Mouse (Mus musculus) Patski (cell line): ENCODE results near the gene Serpina16. TPM values are rescaled to one million over a fixed set of nuclear protein-coding genes. Genes with fewer than 3 reads are reported as not detected.

ENCODE experiments used
- ATAC-seq: fragments of 100-300 bp; one replicate; pipeline ENCODE4 v1.8.0; 2021
- CTCF ChIA-PET: fragments of 350-600 bp; sonication (Branson Sonifier 250); formaldehyde crosslinking; loops from one replicate; lab custom pipeline; 2022; ENCODE audit warnings: inconsistent platforms; lab: Charles Lee
- POLR2A ChIA-PET: fragments of 350-600 bp; sonication (Branson Sonifier 250); formaldehyde crosslinking; loops from one replicate; lab custom pipeline; 2022; ENCODE audit warnings: antibody characterized with exemption, inconsistent platforms; lab: Charles Lee
- DNase-seq: peaks from one replicate; pipeline ENCODE4 v3.0.0-alpha.2; 2011; ENCODE audit warnings: low read depth, low spot score
- H3K27me3 ChIP-seq: fragments of 371-371 bp; one replicate; pipeline ENCODE4 v1.5.1; 2021
- CTCF ChIP-seq: fragments of 100-300 bp; IDR thresholded peaks from one replicate; pipeline ENCODE4 v1.5.1; 2021
- in situ Hi-C: fragments of 300-500 bp; cut with MboI; formaldehyde crosslinking; loops from 3 replicates; pipeline ENCODE4 v1.11.1; 2018; ENCODE audit warnings: low pct_unique_long_range_greater_than_20kb, mixed read lengths
- polyA plus RNA-seq: library from polyadenylated mRNA; unstranded; gene quantifications from one replicate; pipeline ENCODE4 v1.2.3, GENCODE M21; 2021

Gene Serpina16
- polyA plus RNA-seq, 1 experiment from 2014 or later, result 1.4 TPM

DNA sequence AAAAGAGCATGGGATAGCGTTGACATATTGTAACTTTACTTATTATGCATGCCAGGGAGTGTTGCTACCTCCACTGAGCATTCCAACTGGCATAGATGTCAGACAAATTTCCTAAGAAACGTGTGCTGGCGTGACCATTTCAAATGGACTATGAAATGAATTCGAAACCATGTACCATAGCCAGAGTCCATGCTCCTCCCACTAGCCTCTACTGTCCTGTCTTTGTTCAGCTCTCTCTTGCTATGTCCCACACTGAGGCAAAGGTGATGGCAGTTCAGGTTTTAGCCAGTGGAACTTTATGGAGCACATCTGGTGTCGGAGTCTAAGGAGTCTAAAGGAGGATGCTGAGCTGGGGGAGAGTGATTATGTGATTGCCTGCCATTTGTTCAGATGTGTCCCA is 15.9 kb downstream of the Serpina16 start:
- ATAC-seq (peak; percentile 42), DNase-seq (no peak)
- CTCF ChIA-PET, result no interaction called here
- in situ Hi-C loops, result no loop called here
- POLR2A ChIA-PET, result interaction anchor here (0.9 kb wide), 1 partner anchor 31 kb away, joined by 4 read pairs; no protein-coding TSS in a partner anchor
- H3K27me3 ChIP-seq, result no peaks in the 10 kb centered on the region
- TF ChIP-seq CTCF, result no peak

DNA sequence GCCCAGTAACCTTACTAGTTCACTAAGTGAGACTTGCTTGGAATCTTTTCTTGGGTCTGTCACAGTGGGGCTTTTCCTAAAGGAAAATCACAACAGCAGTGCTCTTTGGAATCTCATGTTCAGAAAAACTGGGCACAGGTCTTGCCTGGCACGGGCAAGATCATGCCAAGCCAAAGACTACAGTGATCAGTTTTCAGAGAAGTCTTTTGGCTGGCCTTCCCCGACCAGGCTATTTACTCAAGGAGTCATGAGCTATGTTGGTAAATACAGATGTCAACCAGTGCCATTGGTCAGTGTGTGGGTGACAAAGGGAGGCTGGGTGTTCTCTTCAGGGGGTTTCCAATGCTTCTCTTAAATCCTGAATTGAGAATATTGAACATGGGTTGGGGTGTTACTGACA is 16.8 kb downstream of the Serpina16 start:
- POLR2A ChIA-PET, result interaction anchor here (0.9 kb wide), 1 partner anchor 30 kb away, joined by 4 read pairs; no protein-coding TSS in a partner anchor
- in situ Hi-C loops, result no loop called here

DNA sequence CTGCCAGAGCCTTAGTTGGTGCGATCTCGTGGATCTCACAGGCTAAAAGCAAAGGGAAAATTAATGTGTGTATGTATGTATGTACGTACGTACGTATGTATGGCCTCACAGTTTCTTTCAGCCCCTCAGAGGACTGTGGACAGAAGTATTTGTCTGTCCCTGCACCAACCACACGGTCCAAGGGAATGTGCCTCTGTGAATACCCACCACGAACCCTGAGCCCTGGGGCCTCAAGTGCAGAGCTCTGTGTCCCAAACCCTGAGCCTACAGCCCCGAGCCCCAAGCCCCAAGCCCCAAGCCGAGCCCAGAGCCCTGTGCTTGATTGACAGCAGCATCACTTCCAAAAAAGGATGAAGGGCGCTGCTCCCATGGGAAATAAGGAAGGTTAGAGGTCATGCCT is 17.9 kb downstream of the Serpina16 start:
- CTCF ChIA-PET, result no interaction called here

More for the DNA sequence above, 16.8 kb downstream of the Serpina16 start:
- no peaks in the 10 kb centered on the region for H3K27me3 ChIP-seq
- TF ChIP-seq CTCF, result no peak
- CTCF ChIA-PET, result no interaction called here
- ATAC-seq (no peak), DNase-seq (no peak)

GRCm38 (mm10) chr12:103656848-103657626 is 18.9 kb downstream of the Serpina16 start, which contains the start of gene Serpina6:
Serpina6 (minus strand) TSS chr12:103657212.
- in situ Hi-C loops, result no loop called here
- ChIA-PET CTCF (interaction anchor here (0.6 to 0.9 kb wide), 3 partner anchors 9 to 14 kb away, joined by 3 read pairs; no protein-coding TSS in a partner anchor), POLR2A (no interaction called here)
- DNase-seq, result no peak
- no peak for TF ChIP-seq CTCF
- H3K27me3 ChIP-seq, result no peaks in the 10 kb centered on the region
- peak; percentile 40 for ATAC-seq

More for the DNA sequence above, 17.9 kb downstream of the Serpina16 start:
- TF ChIP-seq CTCF, result no peak
- ATAC-seq (no peak), DNase-seq (no peak)
- in situ Hi-C loops, result no loop called here
- POLR2A ChIA-PET, result no interaction called here
- no peaks in the 10 kb centered on the region for H3K27me3 ChIP-seq

- ATAC-seq (no peak), DNase-seq (no peak)
- in situ Hi-C loops, result no loop called here
- CTCF ChIA-PET, result no interaction called here
- TF ChIP-seq CTCF, result no peak
- no peaks in the 10 kb centered on the region for H3K27me3 ChIP-seq
- POLR2A ChIA-PET, result no interaction called here
These were observed 20.6 kb downstream of the Serpina16 start for GRCm38 (mm10) chr12:103655123-103656044.

GRCm38 (mm10) chr12:103653836-103654235 is 22.1 kb downstream of the Serpina16 start:
- no peak for TF ChIP-seq CTCF
- ChIA-PET CTCF (no interaction called here), POLR2A (no interaction called here)
- in situ Hi-C loops, result no loop called here
- H3K27me3 ChIP-seq, result no peaks in the 10 kb centered on the region
- no peak for ATAC-seq
- no peak for DNase-seq

- ChIA-PET CTCF (no interaction called here), POLR2A (no interaction called here)
- no peaks in the 10 kb centered on the region for H3K27me3 ChIP-seq
- DNase-seq, result no peak
- ATAC-seq, result no peak
- TF ChIP-seq CTCF, result no peak
- in situ Hi-C loops, result no loop called here
These were observed 29.6 kb downstream of the Serpina16 start for GRCm38 (mm10) chr12:103646314-103646713.

- CTCF ChIA-PET, result interaction anchor here (1.0 to 1.1 kb wide), 2 partner anchors 15 to 66 kb away, joined by 3 to 5 read pairs; no protein-coding TSS in a partner anchor
- ATAC-seq (no peak), DNase-seq (no peak)
- POLR2A ChIA-PET, result no interaction called here
- TF ChIP-seq CTCF, result no peak
- in situ Hi-C loops, result no loop called here
- H3K27me3 ChIP-seq, result no peaks in the 10 kb centered on the region
These were observed 31.3 kb downstream of the Serpina16 start for GRCm38 (mm10) chr12:103644601-103645000.

DNA sequence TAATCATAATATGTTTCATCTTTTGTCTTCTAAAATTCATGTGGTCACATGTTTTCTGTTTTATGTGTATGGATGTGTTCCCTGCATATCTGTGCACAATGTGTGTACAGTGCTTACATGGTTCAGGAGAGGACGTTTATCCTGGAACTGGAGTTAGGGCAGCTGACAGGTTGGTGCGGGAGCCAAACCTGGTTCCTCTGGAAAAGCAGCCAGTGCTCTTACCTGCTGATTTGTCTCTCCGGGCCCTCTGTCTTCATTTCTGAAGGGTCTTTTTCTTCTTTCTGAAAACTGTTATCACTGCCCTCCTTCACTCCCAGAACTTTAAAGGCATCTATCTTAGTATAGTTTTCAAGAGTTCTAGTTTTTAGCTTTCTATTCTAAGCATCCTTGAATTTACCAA is 32.1 kb downstream of the Serpina16 start:
- ChIA-PET CTCF (interaction anchor here (0.7 to 1.1 kb wide), 7 partner anchors 13 to 67 kb away, joined by 3 to 5 read pairs (median 3); no protein-coding TSS in a partner anchor), POLR2A (no interaction called here)
- ATAC-seq, result no peak
- DNase-seq, result no peak
- in situ Hi-C loops, result no loop called here
- no peak for TF ChIP-seq CTCF
- H3K27me3 ChIP-seq, result no peaks in the 10 kb centered on the region

GRCm38 (mm10) chr12:103643336-103643735 is 32.6 kb downstream of the Serpina16 start:
- ChIA-PET POLR2A (no interaction called here), CTCF (interaction anchor here (0.7 to 1.1 kb wide), 7 partner anchors 13 to 67 kb away, joined by 3 to 5 read pairs (median 3); no protein-coding TSS in a partner anchor)
- in situ Hi-C loops, result no loop called here
- TF ChIP-seq CTCF, result peak; percentile 94
- no peaks in the 10 kb centered on the region for H3K27me3 ChIP-seq
- DNase-seq (no peak), ATAC-seq (no peak)
